Mouse (Mus musculus) hindbrain, embryonic 13.5 days (tissue): ENCODE results near the gene Aarsd1. TPM values are rescaled to one million over a fixed set of nuclear protein-coding genes. Genes with fewer than 3 reads are reported as not detected.
"Not testable (repeated sequence)": the region's sequence is repeated elsewhere in the genome, so short reads cannot be mapped to it uniquely, and the experiment has no call there.

ENCODE experiments used
- ATAC-seq: fragments of 200-750 bp; cut with Nextera tagmentation; 2 replicates; pipeline ENCODE4 v1.8.0; 2017; ENCODE audit warnings: moderate TSS enrichment; ENCODE audit not compliant: low FRiP score
- H3K27ac ChIP-seq: fragments of 300-500 bp; sonication (generic); 2 replicates; pipeline ENCODE4 v1.5.1; 2015; ENCODE audit warnings: inconsistent platforms, mild to moderate bottlenecking, moderate library complexity
- H3K27me3 ChIP-seq: fragments of 300-500 bp; sonication (generic); 2 replicates; pipeline ENCODE4 v1.6.1; 2015; ENCODE audit warnings: mild to moderate bottlenecking, inconsistent platforms
- H3K36me3 ChIP-seq: fragments of 300-500 bp; sonication (generic); 2 replicates; pipeline ENCODE4 v1.6.1; 2015; ENCODE audit warnings: mild to moderate bottlenecking, inconsistent platforms
- H3K4me1 ChIP-seq: fragments of 300-500 bp; sonication (generic); replicated peaks from 2 replicates; pipeline ENCODE4 v1.6.1; 2015; ENCODE audit warnings: inconsistent platforms
- H3K4me2 ChIP-seq: fragments of 300-500 bp; sonication (generic); 2 replicates; pipeline ENCODE4 v1.6.1; 2015; ENCODE audit warnings: inconsistent platforms, mild to moderate bottlenecking, moderate library complexity
- H3K4me3 ChIP-seq: fragments of 300-500 bp; sonication (generic); 2 replicates; pipeline ENCODE4 v1.5.1; 2015; ENCODE audit warnings: mild to moderate bottlenecking, inconsistent platforms
- H3K9ac ChIP-seq: fragments of 300-500 bp; sonication (generic); 2 replicates; pipeline ENCODE4 v1.6.1; 2015; ENCODE audit warnings: mild to moderate bottlenecking, inconsistent platforms
- H3K9me3 ChIP-seq: fragments of 300-500 bp; sonication (generic); 2 replicates; pipeline ENCODE4 v1.6.1; 2016; ENCODE audit warnings: inconsistent platforms
- WGBS: fragments of 180-500 bp; shearing (Covaris S2); methylation state at CpG from one replicate; pipeline ENCODE4 v1.1.7; 2015; 5-methylcytosine and 5-hydroxymethylcytosine counted together
- polyA plus RNA-seq: library from polyadenylated mRNA; unstranded; fragments of >200 nt; fragmentation: Nextera tagmentation; extraction: Ambion mirVana; gene quantifications from 2 replicates; pipeline ENCODE4 v1.2.1, GENCODE M21; 2015

Aarsd1 gene
- polyA plus RNA-seq, 1 experiment from 2014 or later: 96.2 TPM

DNA sequence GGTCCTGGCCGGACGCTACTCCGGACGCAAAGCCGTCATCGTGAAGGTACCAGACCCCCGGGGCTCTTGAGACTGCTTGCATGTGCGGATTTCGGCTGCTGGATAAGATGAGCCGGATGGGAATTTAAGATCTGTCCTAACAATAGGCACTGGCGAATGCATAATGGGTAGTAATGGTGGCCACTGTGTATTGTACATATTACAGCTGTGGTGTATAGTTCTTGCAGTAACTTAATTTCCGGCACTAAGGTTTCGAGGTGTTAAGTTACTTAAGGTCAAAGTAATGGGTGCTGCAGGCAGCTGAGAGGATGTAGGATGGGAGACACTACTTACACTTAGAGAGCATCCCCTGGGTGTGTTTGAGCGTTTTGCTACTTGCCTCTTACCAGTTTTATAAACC lies 25.3 kb upstream of the Aarsd1 start:
- H3K36me3 ChIP-seq: peaks cover 27% of the 10 kb centered on the region
- no peak for ATAC-seq
- WGBS: 2% methylated on average over 14 of the region's 14 CpGs

DNA sequence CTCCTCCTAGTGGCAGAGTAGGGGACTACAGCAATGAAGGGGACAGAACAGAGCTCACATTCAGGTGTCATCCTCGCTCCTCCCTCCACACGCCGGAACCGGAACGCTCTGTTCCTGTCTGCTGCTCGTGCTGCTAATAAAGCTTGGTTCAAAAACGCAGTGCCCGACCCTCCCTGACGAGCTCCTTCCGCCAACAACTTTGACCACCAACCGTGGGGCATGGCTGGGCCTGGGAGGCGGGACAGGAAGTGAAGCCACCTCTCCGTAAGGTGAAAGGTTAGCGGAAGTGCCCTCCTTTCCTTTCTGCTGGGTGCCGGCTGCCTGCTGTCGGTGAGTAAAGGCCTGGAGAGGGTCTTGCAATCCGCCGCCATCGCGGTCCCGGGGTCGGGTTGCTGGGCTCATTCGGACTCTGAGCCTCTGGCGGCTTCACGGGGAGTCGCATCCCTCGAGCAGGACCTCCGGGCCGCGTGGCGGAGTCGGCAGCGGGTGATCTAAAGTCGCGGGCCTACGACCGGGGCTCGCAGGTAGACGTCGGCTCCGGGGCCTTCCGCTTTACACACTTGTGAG lies 24.8 kb upstream of the Aarsd1 start, which contains the start of gene Rpl27:
Gene Rpl27 (plus strand): TSS at position 172 of the 567 bp plus-strand sequence.
- peak within 1 kb of the TSS; percentile 94 for H3K27ac ChIP-seq
- H3K4me1 ChIP-seq: peaks cover 21% of the 10 kb centered on the region
- ATAC-seq: peak; percentile 100
- H3K4me2 ChIP-seq: peak within 1 kb of the TSS; percentile 99
- H3K9me3 ChIP-seq: no peaks in the 10 kb centered on the region
- peak within 1 kb of the TSS; percentile 80 for H3K4me3 ChIP-seq
- no peaks in the 10 kb centered on the region for H3K27me3 ChIP-seq
- WGBS: under 1% methylated on average over 42 of the region's 42 CpGs
- H3K36me3 ChIP-seq: peaks cover 27% of the 10 kb centered on the region
- peak within 1 kb of the TSS; percentile 94 for H3K9ac ChIP-seq

More for the DNA sequence above, 25.3 kb upstream of the Aarsd1 start:
- peak overlapping the region; percentile 80 for H3K4me3 ChIP-seq
- no peaks in the 10 kb centered on the region for H3K27me3 ChIP-seq
- peak overlapping the region; percentile 94 for H3K27ac ChIP-seq
- H3K4me1 ChIP-seq: peaks cover 21% of the 10 kb centered on the region
- peak overlapping the region; percentile 94 for H3K9ac ChIP-seq
- H3K9me3 ChIP-seq: no peaks in the 10 kb centered on the region
- peak overlapping the region; percentile 99 for H3K4me2 ChIP-seq

DNA sequence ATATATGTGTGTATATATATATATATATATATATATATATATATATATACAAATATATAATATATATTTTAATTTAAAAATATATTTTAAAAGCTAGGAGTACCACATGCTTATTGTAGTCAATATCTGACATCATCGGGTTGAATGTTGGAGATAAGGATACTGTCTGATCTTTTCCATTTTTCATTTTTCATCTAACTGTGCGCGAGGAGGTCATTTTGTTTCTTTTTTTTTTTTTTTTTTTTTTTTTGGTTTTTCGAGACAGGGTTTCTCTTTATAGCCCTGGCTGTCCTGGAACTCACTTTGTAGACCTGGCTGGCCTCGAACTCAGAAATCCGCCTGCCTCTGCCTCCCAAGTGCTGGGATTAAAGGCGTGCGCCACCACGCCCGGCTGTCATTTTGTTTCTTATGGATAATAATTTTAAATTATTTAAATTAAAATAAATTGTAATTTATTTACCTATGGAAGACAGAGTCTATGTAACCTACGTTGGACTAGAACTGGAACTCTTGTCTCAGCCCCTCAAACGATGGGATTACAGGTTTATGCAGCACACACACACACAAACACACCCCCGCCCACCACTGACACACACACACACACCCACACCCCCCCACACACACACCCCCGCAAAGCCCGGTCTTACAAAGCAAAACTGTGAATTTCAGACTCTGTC lies 24.2 kb upstream of the Aarsd1 start:
- Histone ChIP-seq H3K4me3 (peak overlapping the region; percentile 18; the same call in 1 of the 2 replicates), H3K4me2 (peak overlapping the region; percentile 41), H3K36me3 (peaks cover 27% of the 10 kb centered on the region), H3K4me1 (peaks cover 21% of the 10 kb centered on the region)
- not testable (repeated sequence) for H3K27me3 ChIP-seq, H3K9me3 ChIP-seq, ATAC-seq, H3K9ac ChIP-seq, H3K27ac ChIP-seq
- WGBS: 33% methylated on average over 14 of the region's 15 CpGs

DNA sequence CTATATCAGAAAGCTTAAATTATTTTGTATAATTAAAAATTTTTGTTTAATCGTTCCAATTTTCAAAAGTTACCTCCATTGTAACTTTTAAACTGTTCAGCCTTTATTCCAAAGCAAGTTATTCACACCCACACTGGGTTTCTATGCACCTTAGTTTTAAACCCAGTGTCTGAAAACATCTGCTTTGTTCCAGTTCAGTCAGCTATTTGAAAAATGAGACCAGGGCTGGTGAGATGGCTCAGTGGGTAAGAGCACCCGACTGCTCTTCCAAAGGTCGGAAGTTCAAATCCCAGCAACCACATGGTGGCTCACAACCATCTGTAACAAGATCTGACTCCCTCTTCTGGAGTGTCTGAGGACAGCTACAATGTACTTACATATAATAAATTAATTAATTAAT lies 20.6 kb upstream of the Aarsd1 start:
- not testable (repeated sequence) for H3K9ac ChIP-seq, ATAC-seq
- 51% methylated on average over 3 of the region's 3 CpGs for WGBS

DNA sequence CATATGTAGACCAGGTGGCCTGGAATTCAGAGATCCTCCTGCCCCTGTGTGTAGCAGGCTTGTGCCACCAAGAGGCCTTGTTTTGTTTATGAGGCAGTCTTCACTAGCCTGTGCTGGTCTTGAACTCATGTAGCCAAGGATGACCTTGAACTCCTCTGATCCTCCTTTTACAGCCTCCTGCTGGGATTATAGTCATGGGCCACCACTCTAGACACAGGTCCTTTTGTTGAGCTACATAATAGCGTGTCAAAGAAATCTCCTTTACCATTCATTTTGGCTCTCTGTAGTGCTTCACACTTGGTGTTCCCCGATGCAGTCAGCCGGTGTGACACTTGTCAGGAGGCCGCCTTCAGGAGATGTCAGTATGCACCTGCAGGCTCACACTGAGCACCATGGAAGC lies 19.5 kb upstream of the Aarsd1 start:
- 47% methylated on average over 4 of the region's 4 CpGs for WGBS
- Histone ChIP-seq H3K36me3 (peaks cover 40% of the 10 kb centered on the region), H3K4me1 (0 out of 2 replicates have a peak, but pooled peaks cover 3% of the 10 kb centered on the region), H3K9ac (no peak overlapping the region), H3K4me2 (no peak overlapping the region), H3K27ac (no peak overlapping the region), H3K27me3 (no peaks in the 10 kb centered on the region), H3K4me3 (no peak overlapping the region), H3K9me3 (no peaks in the 10 kb centered on the region)
- ATAC-seq: no peak

More for the DNA sequence above, 20.6 kb upstream of the Aarsd1 start:
- not testable (repeated sequence) for H3K27ac ChIP-seq, H3K9me3 ChIP-seq, H3K4me3 ChIP-seq, H3K4me1 ChIP-seq, H3K4me2 ChIP-seq, H3K27me3 ChIP-seq
- peaks cover 31% of the 10 kb centered on the region for H3K36me3 ChIP-seq

DNA sequence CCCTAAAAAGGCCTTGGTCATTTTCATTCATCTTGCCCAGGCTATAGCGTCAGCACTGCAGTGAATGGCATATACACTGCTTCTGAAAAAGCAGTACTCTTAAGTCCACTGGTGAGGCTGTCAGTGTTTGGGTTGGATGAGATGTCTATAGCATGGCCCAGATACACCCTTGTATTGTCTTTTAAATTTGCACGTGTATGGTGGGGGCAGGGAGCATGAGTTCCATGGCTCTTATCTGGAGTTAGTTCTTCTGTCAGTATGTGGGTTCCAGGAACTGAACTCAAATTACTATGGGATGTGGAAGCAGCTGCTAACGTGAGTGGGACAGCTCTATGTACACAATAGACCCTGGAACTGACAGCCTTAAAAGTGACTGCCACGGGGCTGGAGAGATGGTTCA lies 18.4 kb upstream of the Aarsd1 start:
- peaks cover 51% of the 10 kb centered on the region for H3K36me3 ChIP-seq
- H3K9ac ChIP-seq: no peak overlapping the region
- H3K27ac ChIP-seq: no peak overlapping the region
- WGBS: 82% methylated on average over 4 of the region's 4 CpGs
- H3K9me3 ChIP-seq: no peaks in the 10 kb centered on the region
- H3K27me3 ChIP-seq: no peaks in the 10 kb centered on the region
- H3K4me3 ChIP-seq: no peak overlapping the region
- ATAC-seq: no peak
- 0 out of 2 replicates have a peak, but pooled peaks cover 3% of the 10 kb centered on the region for H3K4me1 ChIP-seq
- H3K4me2 ChIP-seq: no peak overlapping the region

GRCm38 (mm10) chr11:101433396-101433795 lies 16.0 kb upstream of the Aarsd1 start:
- 89% methylated on average over 13 of the region's 13 CpGs for WGBS
- Histone ChIP-seq H3K4me2 (no peak overlapping the region), H3K27ac (0 out of 2 replicates have a peak overlapping the region, but pooled peaks have one; percentile 4), H3K9me3 (no peaks in the 10 kb centered on the region), H3K4me1 (0 out of 2 replicates have a peak, but pooled peaks cover 3% of the 10 kb centered on the region), H3K4me3 (no peak overlapping the region), H3K27me3 (no peaks in the 10 kb centered on the region), H3K36me3 (peaks cover 71% of the 10 kb centered on the region), H3K9ac (no peak overlapping the region)
- ATAC-seq: no peak

GRCm38 (mm10) chr11:101431327-101431726 lies 13.9 kb upstream of the Aarsd1 start:
- ATAC-seq: no peak
- H3K9ac ChIP-seq: no peak overlapping the region; the same call in 1 of the 2 replicates
- H3K27me3 ChIP-seq: no peaks in the 10 kb centered on the region
- H3K4me2 ChIP-seq: no peak overlapping the region
- no peak overlapping the region for H3K27ac ChIP-seq
- peaks cover 14% of the 10 kb centered on the region for H3K4me1 ChIP-seq
- H3K4me3 ChIP-seq: no peak overlapping the region
- H3K9me3 ChIP-seq: no peaks in the 10 kb centered on the region
- H3K36me3 ChIP-seq: peaks cover 71% of the 10 kb centered on the region
- 93% methylated on average over 9 of the region's 9 CpGs for WGBS

DNA sequence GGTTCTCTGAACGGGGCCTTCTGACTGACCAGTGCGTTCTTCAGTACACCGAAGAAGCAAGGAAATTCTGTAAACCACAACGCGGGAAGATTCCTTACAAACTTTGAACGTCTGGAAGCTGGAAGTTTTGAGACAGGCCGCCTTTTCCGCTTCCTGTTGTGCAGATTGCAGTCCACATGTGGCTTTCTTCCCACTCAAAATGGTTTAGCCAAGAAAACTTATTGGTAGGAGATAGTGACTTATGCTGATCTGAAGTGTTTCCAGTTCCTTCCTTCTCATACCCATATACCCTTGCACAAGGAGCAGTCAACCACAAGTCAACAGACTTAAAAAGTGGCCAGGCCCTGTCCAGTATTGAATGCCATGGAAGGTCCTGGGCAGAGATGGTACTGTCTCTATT lies 8.8 kb upstream of the Aarsd1 start:
- Histone ChIP-seq H3K27ac (peak overlapping the region; percentile 94; the same call in 1 of the 2 replicates), H3K4me1 (peaks cover 31% of the 10 kb centered on the region), H3K9ac (peak overlapping the region; percentile 91), H3K36me3 (peaks cover 24% of the 10 kb centered on the region), H3K4me2 (peak overlapping the region; percentile 87), H3K27me3 (no peaks in the 10 kb centered on the region), H3K4me3 (peak overlapping the region; percentile 95), H3K9me3 (no peaks in the 10 kb centered on the region)
- ATAC-seq: no peak
- 74% methylated on average over 8 of the region's 8 CpGs for WGBS

- Histone ChIP-seq H3K4me3 (peak within 1 kb of the TSS; percentile 95), H3K27ac (peak within 1 kb of the TSS; percentile 94), H3K9me3 (no peaks in the 10 kb centered on the region), H3K4me2 (peak within 1 kb of the TSS; percentile 87), H3K9ac (peak within 1 kb of the TSS; percentile 91), H3K4me1 (peaks cover 31% of the 10 kb centered on the region), H3K36me3 (peaks cover 14% of the 10 kb centered on the region), H3K27me3 (no peaks in the 10 kb centered on the region)
- ATAC-seq: peak; percentile 94
- WGBS: under 1% methylated on average over 78 of the region's 81 CpGs
Measured at GRCm38 (mm10) chr11:101424925-101425813, 7.8 kb upstream of the Aarsd1 start, which contains the start of the genes Rundc1 and Ptges3l. TSS of gene Rundc1 (plus strand) at chr11:101425085. TSS of gene Ptges3l (minus strand) at chr11:101425333.

GRCm38 (mm10) chr11:101424105-101424851 lies 6.9 kb upstream of the Aarsd1 start, which contains the start of gene Gm27029:
TSS of gene Gm27029 (minus strand) at chr11:101424796.
- ATAC-seq: peak; percentile 52
- no peaks in the 10 kb centered on the region for H3K27me3 ChIP-seq
- H3K4me3 ChIP-seq: peak within 1 kb of the TSS; percentile 95
- peaks cover 31% of the 10 kb centered on the region for H3K4me1 ChIP-seq
- H3K4me2 ChIP-seq: peak within 1 kb of the TSS; percentile 87
- H3K9ac ChIP-seq: peak within 1 kb of the TSS; percentile 91
- peaks cover 5% of the 10 kb centered on the region for H3K36me3 ChIP-seq
- WGBS: 5% methylated on average over 23 of the region's 23 CpGs
- peak within 1 kb of the TSS; percentile 94 for H3K27ac ChIP-seq
- H3K9me3 ChIP-seq: no peaks in the 10 kb centered on the region
